Mouse (Mus musculus): ENCODE measurements around the gene Tspan17. TPM values are rescaled to one million over a fixed set of nuclear protein-coding genes. Genes with fewer than 3 reads are reported as not detected.
A peak's percentile ranks its signal among the peaks of the same experiment; 100 is the strongest.

Tspan17 gene
- polyA plus RNA-seq, 1 experiment from 2014 or later = 54.0 TPM

DNA sequence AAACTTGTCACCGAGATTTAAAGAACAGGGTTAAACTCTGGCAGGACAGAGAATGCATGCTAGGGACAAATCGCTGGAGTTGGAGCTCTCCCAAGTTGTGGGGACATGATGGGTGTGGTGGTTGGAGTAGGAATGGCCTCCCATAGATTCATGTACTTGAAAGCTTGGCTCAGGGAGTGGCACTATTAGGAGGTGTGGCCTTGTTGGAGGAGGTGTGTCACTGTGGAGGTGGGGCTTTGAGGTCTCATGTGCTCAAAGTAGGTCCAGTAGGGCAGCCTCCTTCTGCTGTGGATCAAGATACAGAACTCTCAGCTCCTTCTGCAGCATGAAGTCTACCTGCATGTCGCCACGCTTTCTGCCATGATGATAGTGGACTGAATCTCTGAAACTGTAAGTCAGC, 31.9 kb downstream of the Tspan17 start:
- H3K4me2 ChIP-seq = no peak overlapping the region
- H3K27me3 ChIP-seq = peaks cover 12% of the 10 kb centered on the region; the same call in 1 of the 2 replicates
- no peak overlapping the region for H3K4me3 ChIP-seq
- ATAC-seq (ENCODE audit: low FRiP score) = no peak
- peaks cover 26% of the 10 kb centered on the region for H3K4me1 ChIP-seq (replicated peaks)
- no peak overlapping the region for H3K27ac ChIP-seq
- H3K9me3 ChIP-seq = no peaks in the 10 kb centered on the region
- no peak overlapping the region for H3K9ac ChIP-seq
- WGBS = 83% methylated on average over 4 of the region's 4 CpGs
- H3K36me3 ChIP-seq = no peaks in the 10 kb centered on the region

DNA sequence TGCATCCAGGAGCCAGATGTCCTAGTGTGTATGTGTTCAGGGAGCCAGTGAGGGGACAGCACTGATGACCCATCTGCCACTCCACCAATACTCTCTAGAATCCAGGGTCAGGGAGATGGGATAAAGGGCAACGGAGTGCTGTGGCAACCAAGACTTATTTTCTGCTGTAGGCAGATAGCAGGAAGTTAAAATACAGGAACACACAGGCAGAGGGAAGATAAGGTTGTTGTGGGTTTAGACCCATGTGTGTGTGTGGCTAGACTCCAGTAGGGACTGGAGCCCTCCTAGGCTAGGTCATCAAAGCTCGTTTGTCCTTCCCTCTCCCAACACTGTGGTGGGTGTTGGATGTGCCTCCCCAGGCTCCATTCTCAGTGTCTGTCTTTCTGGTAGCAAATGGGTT, 32.8 kb downstream of the Tspan17 start:
- H3K27me3 ChIP-seq = peaks cover 12% of the 10 kb centered on the region; the same call in 1 of the 2 replicates
- H3K9me3 ChIP-seq = no peaks in the 10 kb centered on the region
- 70% methylated on average over 2 of the region's 2 CpGs for WGBS
- H3K4me3 ChIP-seq = no peak overlapping the region
- H3K27ac ChIP-seq = no peak overlapping the region
- no peak for ATAC-seq (ENCODE audit: low FRiP score)
- H3K9ac ChIP-seq = no peak overlapping the region
- H3K4me2 ChIP-seq = no peak overlapping the region
- peaks cover 26% of the 10 kb centered on the region for H3K4me1 ChIP-seq (replicated peaks)
- no peaks in the 10 kb centered on the region for H3K36me3 ChIP-seq

DNA sequence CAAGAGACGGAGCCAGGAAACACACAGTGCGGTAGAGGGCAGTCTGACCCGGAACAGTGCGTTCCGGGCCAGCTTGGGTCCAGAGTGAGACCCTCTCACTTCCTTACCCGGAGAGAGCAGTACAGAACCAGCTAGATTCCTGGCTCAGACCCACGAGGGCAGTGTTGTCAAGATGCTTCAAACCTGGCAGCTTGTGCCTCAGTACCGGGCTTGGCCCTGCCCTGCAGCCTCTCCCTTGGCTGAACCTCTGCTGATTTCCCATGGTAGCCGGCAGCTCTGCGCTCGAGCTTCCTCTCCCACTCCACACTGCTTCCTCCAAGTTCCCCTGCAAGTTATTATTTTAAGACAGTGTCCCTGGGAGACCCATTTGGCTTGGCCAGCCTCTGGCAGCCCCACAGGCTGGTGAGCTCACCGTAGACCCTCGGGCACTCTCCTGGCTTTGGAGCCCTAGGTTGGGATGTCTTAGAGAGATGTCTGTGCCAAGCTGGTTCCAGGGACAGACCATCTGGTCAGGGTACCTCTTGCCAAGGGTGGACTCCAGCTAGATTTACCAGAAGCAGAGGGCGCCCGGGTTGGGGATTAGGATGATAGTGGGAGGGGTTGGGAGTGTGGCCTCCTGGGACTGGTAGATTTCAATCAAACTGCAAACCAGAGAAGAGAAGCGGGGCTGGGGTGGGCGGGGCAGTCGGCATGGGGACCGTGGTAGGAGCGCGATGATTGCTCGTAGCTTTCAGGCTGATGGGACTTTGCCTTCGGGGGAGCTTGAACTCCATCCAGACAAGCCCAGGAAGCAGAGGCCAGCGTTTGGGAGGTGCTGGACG, 35.1 kb downstream of the Tspan17 start:
- 19% methylated on average over 25 of the region's 25 CpGs for WGBS
- H3K9me3 ChIP-seq = no peaks in the 10 kb centered on the region
- H3K4me1 ChIP-seq (replicated peaks) = peaks cover 17% of the 10 kb centered on the region
- no peaks in the 10 kb centered on the region for H3K36me3 ChIP-seq
- peaks cover 7% of the 10 kb centered on the region; the same call in 1 of the 2 replicates for H3K27me3 ChIP-seq
- peak; percentile 68 for ATAC-seq (ENCODE audit: low FRiP score)
- 0 out of 2 replicates have a peak overlapping the region, but pooled peaks have one; percentile 12 for H3K27ac ChIP-seq
- H3K4me3 ChIP-seq = no peak overlapping the region
- no peak overlapping the region for H3K9ac ChIP-seq
- peak overlapping the region; percentile 25; the same call in 1 of the 2 replicates for H3K4me2 ChIP-seq

DNA sequence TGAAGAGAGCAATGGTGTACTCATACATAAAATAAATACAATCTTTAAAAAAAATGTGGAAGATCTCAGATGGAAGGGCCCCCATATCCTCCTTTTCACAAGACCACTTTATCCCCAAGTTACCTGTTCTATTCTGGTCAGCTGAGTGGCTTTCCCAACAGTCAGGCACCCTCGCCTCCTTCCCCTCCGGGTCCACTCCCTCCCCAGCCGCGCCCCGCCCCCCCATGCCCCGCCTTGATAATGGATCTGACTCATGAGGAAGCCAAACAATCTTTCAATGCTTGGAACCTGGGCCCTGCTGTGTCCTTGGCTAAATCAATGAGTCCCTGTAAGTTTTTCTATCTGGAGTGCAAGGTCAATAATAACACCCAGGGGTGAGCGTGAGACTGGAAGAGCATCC, 38.8 kb downstream of the Tspan17 start:
- H3K4me1 ChIP-seq (replicated peaks) = peaks cover 21% of the 10 kb centered on the region
- no peak overlapping the region for H3K9ac ChIP-seq
- no peak overlapping the region for H3K27ac ChIP-seq
- no peak for ATAC-seq (ENCODE audit: low FRiP score)
- no peaks in the 10 kb centered on the region for H3K36me3 ChIP-seq
- no peak overlapping the region for H3K4me2 ChIP-seq
- no peak overlapping the region for H3K4me3 ChIP-seq
- 62% methylated on average over 7 of the region's 7 CpGs for WGBS
- H3K9me3 ChIP-seq = no peaks in the 10 kb centered on the region
- peaks cover 2% of the 10 kb centered on the region; the same call in 1 of the 2 replicates for H3K27me3 ChIP-seq

DNA sequence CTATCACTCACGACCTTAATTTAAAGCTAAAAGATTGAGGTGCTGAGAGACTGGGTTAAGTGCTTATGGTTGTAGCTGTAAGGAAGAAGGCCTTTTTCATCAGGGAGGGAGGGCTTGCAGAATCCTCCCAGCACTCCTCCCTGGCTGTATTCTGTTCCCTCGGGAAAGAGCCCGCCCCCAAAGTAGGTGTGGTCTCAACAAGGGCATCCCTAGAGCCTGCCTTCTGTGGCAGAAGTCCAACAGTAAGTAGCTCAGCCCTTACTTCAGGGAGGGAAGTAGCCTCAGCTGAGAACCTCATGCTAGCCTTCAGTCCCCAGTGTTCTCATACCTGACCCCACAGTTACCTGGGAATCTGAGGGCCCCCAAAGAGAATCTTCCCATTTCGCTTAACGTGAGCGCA, 39.3 kb downstream of the Tspan17 start:
- H3K4me1 ChIP-seq (replicated peaks) = peaks cover 21% of the 10 kb centered on the region
- H3K4me3 ChIP-seq = no peak overlapping the region
- H3K36me3 ChIP-seq = no peaks in the 10 kb centered on the region
- ATAC-seq (ENCODE audit: low FRiP score) = no peak
- no peak overlapping the region for H3K27ac ChIP-seq
- H3K9me3 ChIP-seq = no peaks in the 10 kb centered on the region
- WGBS = 58% methylated on average over 6 of the region's 6 CpGs
- no peak overlapping the region for H3K9ac ChIP-seq
- no peak overlapping the region for H3K4me2 ChIP-seq
- H3K27me3 ChIP-seq = no peaks in the 10 kb centered on the region

DNA sequence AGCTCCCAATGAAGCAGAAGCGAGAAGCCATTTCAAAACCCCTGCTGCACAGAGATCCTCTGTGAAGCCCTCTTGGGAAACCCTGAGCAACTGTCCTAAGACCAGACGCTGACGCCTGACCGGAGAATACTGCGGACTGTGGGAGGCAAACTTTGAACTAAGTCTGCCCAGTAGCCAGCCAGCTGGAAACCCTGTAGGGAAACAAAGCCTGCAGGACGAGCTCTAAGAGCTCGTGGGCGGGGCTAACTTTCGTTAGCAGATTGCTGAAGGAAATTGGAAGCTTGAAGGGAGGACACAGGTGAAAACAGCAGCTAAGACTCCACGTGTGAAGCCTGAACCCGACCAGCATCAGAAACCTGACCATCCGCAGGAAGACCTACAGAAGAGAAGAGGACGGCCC, 40.3 kb downstream of the Tspan17 start:
- H3K9ac ChIP-seq = no peak overlapping the region
- no peak for ATAC-seq (ENCODE audit: low FRiP score)
- H3K9me3 ChIP-seq = no peaks in the 10 kb centered on the region

DNA sequence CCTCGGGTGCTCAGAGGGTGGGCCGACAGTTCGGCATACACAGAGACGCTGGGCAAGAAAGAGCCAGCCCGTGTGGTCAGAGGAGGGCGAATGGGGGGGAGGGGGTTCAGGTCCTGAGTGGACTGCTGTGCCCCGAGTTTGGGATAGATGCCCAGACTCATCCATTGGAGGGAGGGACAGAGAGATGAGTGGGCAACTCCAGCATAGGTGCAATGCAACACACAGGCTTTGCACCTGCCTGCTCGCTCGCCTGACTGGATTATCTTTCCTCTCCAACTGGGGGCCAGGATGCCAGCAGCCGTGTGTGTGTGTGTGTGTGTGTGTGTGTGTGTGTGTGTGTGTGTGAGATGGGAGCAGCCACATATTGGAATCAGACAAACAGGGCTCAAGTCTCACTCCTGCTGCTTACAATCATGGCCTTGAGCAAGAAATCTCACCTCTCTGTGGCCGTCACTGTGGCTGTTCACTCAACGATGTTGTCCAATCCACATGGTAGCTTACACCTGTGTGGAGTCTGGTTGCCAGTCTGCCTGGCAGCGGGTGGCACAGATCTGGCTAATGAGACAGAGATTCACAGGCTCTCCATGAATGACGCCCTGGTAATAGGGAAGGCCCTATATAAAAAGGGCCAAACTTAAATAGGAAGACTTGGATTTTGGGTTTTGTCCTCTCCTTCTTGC, 47.3 kb downstream of the Tspan17 start:
- Histone ChIP-seq H3K27me3 (no peaks in the 10 kb centered on the region), H3K27ac (no peak overlapping the region; the same call in 1 of the 2 replicates), H3K4me2 (no peak overlapping the region), H3K36me3 (no peaks in the 10 kb centered on the region), H3K9me3 (0 out of 2 replicates have a peak, but pooled peaks cover under 1% of the 10 kb centered on the region), H3K9ac (no peak overlapping the region), H3K4me3 (no peak overlapping the region), H3K4me1 (replicated peaks) (peaks cover 31% of the 10 kb centered on the region)
- WGBS = 80% methylated on average over 14 of the region's 14 CpGs
- ATAC-seq (ENCODE audit: low FRiP score) = no peak

More for the DNA sequence above, 40.3 kb downstream of the Tspan17 start:
- H3K36me3 ChIP-seq = no peaks in the 10 kb centered on the region
- WGBS = 3% methylated on average over 13 of the region's 13 CpGs
- H3K4me3 ChIP-seq = no peak overlapping the region
- no peaks in the 10 kb centered on the region for H3K27me3 ChIP-seq
- H3K27ac ChIP-seq = no peak overlapping the region
- H3K4me2 ChIP-seq = peak overlapping the region; percentile 32
- H3K4me1 ChIP-seq (replicated peaks) = peaks cover 13% of the 10 kb centered on the region

DNA sequence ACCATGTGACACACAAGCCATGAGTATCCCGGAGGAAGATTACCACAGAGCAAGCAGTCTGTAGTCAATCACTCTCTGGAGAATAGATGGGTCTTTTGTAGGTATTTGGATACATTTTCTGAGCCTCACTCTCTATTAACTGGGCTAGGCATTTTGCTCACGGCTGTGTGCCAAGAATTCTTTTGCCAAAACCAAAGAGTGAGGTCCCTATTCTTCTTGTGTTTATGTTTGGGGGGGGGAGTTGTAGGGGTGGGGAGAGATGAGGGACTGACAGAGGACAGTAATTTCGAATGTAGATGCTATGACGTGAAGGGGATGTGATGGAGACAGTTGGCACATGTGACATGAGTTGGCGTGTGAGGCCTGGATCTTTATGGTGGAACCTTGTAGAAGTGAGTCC, 47.9 kb downstream of the Tspan17 start:
- ATAC-seq (ENCODE audit: low FRiP score) = 0 out of 2 replicates have a peak, but pooled peaks have one; percentile 21
- no peak overlapping the region for H3K4me2 ChIP-seq
- H3K4me1 ChIP-seq (replicated peaks) = peaks cover 31% of the 10 kb centered on the region
- no peaks in the 10 kb centered on the region for H3K36me3 ChIP-seq
- WGBS = 74% methylated on average over 5 of the region's 5 CpGs
- H3K27ac ChIP-seq = peak overlapping the region; percentile 25; the same call in 1 of the 2 replicates
- no peak overlapping the region for H3K4me3 ChIP-seq
- no peak overlapping the region for H3K9ac ChIP-seq
- peaks cover 6% of the 10 kb centered on the region; the same call in 1 of the 2 replicates for H3K9me3 ChIP-seq
- H3K27me3 ChIP-seq = no peaks in the 10 kb centered on the region

DNA sequence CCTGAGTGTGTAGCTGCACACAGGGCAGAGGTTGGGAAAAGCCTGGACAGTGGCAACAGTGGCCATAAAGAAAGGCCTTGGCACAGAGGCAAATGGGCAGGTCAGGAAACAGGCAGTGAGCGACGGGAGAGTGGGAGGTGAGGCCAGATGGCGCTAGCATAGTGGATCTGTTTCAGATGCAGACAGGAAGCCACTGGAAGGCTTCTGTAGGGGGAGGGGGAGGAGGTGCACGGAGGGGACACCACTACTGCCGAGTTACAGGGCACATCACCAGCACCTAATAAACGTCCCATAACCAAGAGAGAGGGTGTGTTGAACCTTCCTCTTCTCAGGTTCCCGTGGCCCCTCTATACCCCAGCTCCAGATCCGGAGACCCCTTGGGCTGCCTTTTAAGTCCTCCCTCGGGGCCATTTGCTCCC, 48.3 kb downstream of the Tspan17 start:
- H3K9ac ChIP-seq = no peak overlapping the region
- 22% methylated on average over 9 of the region's 9 CpGs for WGBS
- H3K4me2 ChIP-seq = no peak overlapping the region
- H3K9me3 ChIP-seq = peaks cover 10% of the 10 kb centered on the region; the same call in 1 of the 2 replicates
- peak overlapping the region; percentile 25; the same call in 1 of the 2 replicates for H3K27ac ChIP-seq
- ATAC-seq (ENCODE audit: low FRiP score) = 0 out of 2 replicates have a peak, but pooled peaks have one; percentile 13
- no peaks in the 10 kb centered on the region for H3K27me3 ChIP-seq
- H3K36me3 ChIP-seq = no peaks in the 10 kb centered on the region
- peaks cover 31% of the 10 kb centered on the region for H3K4me1 ChIP-seq (replicated peaks)
- no peak overlapping the region for H3K4me3 ChIP-seq

DNA sequence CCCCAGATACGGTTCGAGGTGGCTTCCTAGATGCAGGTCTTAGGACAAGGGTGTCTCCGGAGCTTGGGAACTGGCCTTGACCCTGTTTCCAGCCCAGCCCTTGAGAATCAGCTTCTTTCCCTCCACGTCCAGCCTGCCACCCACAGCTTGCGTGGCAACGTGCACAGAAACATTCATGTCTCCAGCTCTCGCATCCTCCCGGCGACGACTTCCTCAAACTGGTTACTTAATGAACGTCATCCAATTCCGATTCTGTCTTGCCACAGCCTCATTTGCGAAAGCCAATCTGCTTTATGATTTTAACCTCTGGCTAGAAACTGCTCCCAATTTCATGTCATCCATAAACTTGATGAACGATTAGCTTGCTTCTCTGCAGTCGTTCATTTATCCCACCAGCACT, 49.4 kb downstream of the Tspan17 start:
- Histone ChIP-seq H3K27me3 (no peaks in the 10 kb centered on the region), H3K9ac (peak overlapping the region; percentile 29; the same call in 1 of the 2 replicates), H3K4me3 (no peak overlapping the region), H3K27ac (peak overlapping the region; percentile 60; the same call in 1 of the 2 replicates), H3K4me1 (replicated peaks) (peaks cover 31% of the 10 kb centered on the region), H3K36me3 (no peaks in the 10 kb centered on the region), H3K9me3 (peaks cover 10% of the 10 kb centered on the region; the same call in 1 of the 2 replicates), H3K4me2 (no peak overlapping the region)
- no peak for ATAC-seq (ENCODE audit: low FRiP score)
- 59% methylated on average over 15 of the region's 15 CpGs for WGBS

DNA sequence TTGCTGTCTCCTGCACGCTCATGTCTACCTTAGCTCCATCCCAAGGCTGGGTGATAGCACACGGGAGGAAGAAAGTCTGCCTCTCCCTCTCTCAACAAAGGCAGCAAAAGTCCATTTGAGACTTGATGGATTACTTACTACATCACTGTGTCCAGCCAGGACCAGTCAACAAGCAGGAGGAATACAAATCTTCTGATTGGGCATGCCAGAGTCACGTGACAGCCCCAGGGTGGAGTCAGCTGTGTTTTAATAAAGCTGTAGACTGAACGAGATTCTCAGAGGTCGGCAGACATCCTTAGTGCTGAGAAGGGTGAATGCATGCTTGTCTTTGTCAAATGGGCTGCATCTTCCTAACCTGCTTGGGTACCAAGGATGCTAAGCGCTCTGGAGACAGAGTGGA, 50.0 kb downstream of the Tspan17 start:
- WGBS = 64% methylated on average over 6 of the region's 6 CpGs
- ATAC-seq (ENCODE audit: low FRiP score) = no peak
- H3K9me3 ChIP-seq = peaks cover 10% of the 10 kb centered on the region; the same call in 1 of the 2 replicates
- no peak overlapping the region for H3K4me3 ChIP-seq
- no peaks in the 10 kb centered on the region for H3K27me3 ChIP-seq
- H3K4me2 ChIP-seq = no peak overlapping the region
- no peak overlapping the region for H3K9ac ChIP-seq
- H3K36me3 ChIP-seq = no peaks in the 10 kb centered on the region
- peak overlapping the region; percentile 62 for H3K27ac ChIP-seq
- H3K4me1 ChIP-seq (replicated peaks) = peaks cover 31% of the 10 kb centered on the region

DNA sequence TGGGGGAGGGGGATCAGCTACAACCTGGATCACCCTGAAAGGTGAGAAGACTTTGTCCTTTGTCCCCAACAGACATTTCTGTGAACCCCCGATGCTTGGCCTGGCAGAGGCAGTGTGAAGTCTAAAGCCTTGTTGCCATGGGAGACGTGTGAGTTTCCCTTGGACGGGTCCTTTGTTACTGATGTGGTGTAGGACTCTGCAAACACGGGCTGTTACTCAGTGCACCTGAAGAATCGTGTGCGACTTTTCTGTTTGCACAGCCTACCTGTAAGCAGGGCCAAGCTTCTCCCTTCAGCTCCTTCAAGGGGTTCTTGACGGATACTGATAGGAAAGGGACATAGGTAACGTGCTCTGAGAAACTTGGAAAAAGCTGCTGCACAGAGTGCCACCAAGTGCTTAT, 55.4 kb downstream of the Tspan17 start:
- Histone ChIP-seq H3K4me2 (no peak overlapping the region), H3K4me1 (replicated peaks) (peaks cover 11% of the 10 kb centered on the region), H3K4me3 (no peak overlapping the region), H3K9ac (no peak overlapping the region), H3K27me3 (peaks cover 5% of the 10 kb centered on the region), H3K27ac (no peak overlapping the region), H3K9me3 (peaks cover 10% of the 10 kb centered on the region; the same call in 1 of the 2 replicates), H3K36me3 (no peaks in the 10 kb centered on the region)
- WGBS = 43% methylated on average over 8 of the region's 8 CpGs
- no peak for ATAC-seq (ENCODE audit: low FRiP score)

All from hindbrain, embryonic 13.5 days (tissue).